Comparison of ENCODE assay signal across 10 mouse cellular contexts in genomic region chr14:29442476-29442875, GRCm38 (mm10).
DNase-seq lines count a peak whose midpoint lies in the region; ATAC-seq lines count a peak whose summit lies in the region.
"Had no signal": no experiment of that assay in that cellular context is flagged by ENCODE, and none has a peak within 500 bp of the region (broad histone marks: within the 10 kb centered on the region; RNA-seq: fewer than 3 reads in every experiment).

No protein-coding gene starts in this region.

- H3K9me3 ChIP-seq in heart, embryonic 13.5 days, result no peaks in the 10 kb centered on the region
- H3K9me3 ChIP-seq in heart, embryonic 12.5 days (replicated peaks), result no peaks in the 10 kb centered on the region
- no peaks in the 10 kb centered on the region for H3K9me3 ChIP-seq in embryonic facial prominence, embryonic 12.5 days
- no peaks in the 10 kb centered on the region for H3K9me3 ChIP-seq in hindbrain, embryonic 13.5 days
- H3K9me3 ChIP-seq in midbrain, embryonic 15.5 days, result no peaks in the 10 kb centered on the region

- H3K27me3 ChIP-seq in heart, embryonic 13.5 days (replicated peaks), result no peaks in the 10 kb centered on the region
- H3K27me3 ChIP-seq in heart, embryonic 12.5 days (replicated peaks), result peaks cover 3% of the 10 kb centered on the region; the same call in 1 of the 2 replicates
- no peaks in the 10 kb centered on the region for H3K27me3 ChIP-seq in embryonic facial prominence, embryonic 12.5 days
- H3K27me3 ChIP-seq in hindbrain, embryonic 13.5 days, result no peaks in the 10 kb centered on the region
- no peaks in the 10 kb centered on the region for H3K27me3 ChIP-seq in midbrain, embryonic 15.5 days (replicated peaks)

- DNase-seq in right cerebral cortex, postnatal 25 days, result no peak
- no peak for DNase-seq in layer of hippocampus, adult 9-10 months (ENCODE audit: low spot score)
- no peak for DNase-seq in adipocyte (ENCODE audit: low spot score)

- H3K4me1 ChIP-seq in heart, embryonic 13.5 days, result peaks cover 25% of the 10 kb centered on the region
- peaks cover 10% of the 10 kb centered on the region for H3K4me1 ChIP-seq in heart, embryonic 12.5 days (replicated peaks)
- peaks cover 18% of the 10 kb centered on the region for H3K4me1 ChIP-seq in embryonic facial prominence, embryonic 12.5 days
- peaks cover 37% of the 10 kb centered on the region for H3K4me1 ChIP-seq in hindbrain, embryonic 13.5 days (replicated peaks)
- H3K4me1 ChIP-seq in midbrain, embryonic 15.5 days, result peaks cover 19% of the 10 kb centered on the region

- no peak overlapping the region for H3K27ac ChIP-seq in heart, embryonic 13.5 days (replicated peaks)
- no peak overlapping the region for H3K27ac ChIP-seq in heart, embryonic 12.5 days (ENCODE audit: poor library complexity, severe bottlenecking)
- peak overlapping the region; percentile 60; the same call in 1 of the 2 replicates for H3K27ac ChIP-seq in embryonic facial prominence, embryonic 12.5 days
- H3K27ac ChIP-seq in hindbrain, embryonic 13.5 days, result peak overlapping the region; percentile 60
- peak overlapping the region; percentile 50; the same call in 1 of the 2 replicates for H3K27ac ChIP-seq in midbrain, embryonic 15.5 days
- H3K27ac ChIP-seq: left cerebral cortex, adult 2 months; macrophage had no signal

- 48% methylated on average over 4 of the region's 4 CpGs for WGBS in heart, embryonic 13.5 days
- WGBS in heart, embryonic 12.5 days, result 40% methylated on average over 4 of the region's 4 CpGs
- WGBS in embryonic facial prominence, embryonic 12.5 days, result 13% methylated on average over 4 of the region's 4 CpGs
- WGBS in hindbrain, embryonic 13.5 days, result 9% methylated on average over 4 of the region's 4 CpGs
- 2% methylated on average over 4 of the region's 4 CpGs for WGBS in midbrain, embryonic 15.5 days

- H3K4me3 ChIP-seq in heart, embryonic 13.5 days, result no peak overlapping the region
- no peak overlapping the region for H3K4me3 ChIP-seq in heart, embryonic 12.5 days
- no peak overlapping the region for H3K4me3 ChIP-seq in embryonic facial prominence, embryonic 12.5 days
- H3K4me3 ChIP-seq in hindbrain, embryonic 13.5 days, result no peak overlapping the region
- H3K4me3 ChIP-seq in midbrain, embryonic 15.5 days, result no peak overlapping the region
- H3K4me3 ChIP-seq: left cerebral cortex, adult 2 months had no signal

- peak overlapping the region; percentile 31 for H3K4me2 ChIP-seq in heart, embryonic 13.5 days
- no peak overlapping the region for H3K4me2 ChIP-seq in heart, embryonic 12.5 days
- H3K4me2 ChIP-seq in embryonic facial prominence, embryonic 12.5 days (replicated peaks), result peak overlapping the region; percentile 22; the same call in 1 of the 2 replicates
- 0 out of 2 replicates have a peak overlapping the region, but pooled peaks have one; percentile 18 for H3K4me2 ChIP-seq in hindbrain, embryonic 13.5 days
- H3K4me2 ChIP-seq in midbrain, embryonic 15.5 days, result peak overlapping the region; percentile 9; the same call in 1 of the 2 replicates

- H3K9ac ChIP-seq in heart, embryonic 13.5 days, result no peak overlapping the region
- no peak overlapping the region for H3K9ac ChIP-seq in heart, embryonic 12.5 days
- no peak overlapping the region for H3K9ac ChIP-seq in embryonic facial prominence, embryonic 12.5 days
- H3K9ac ChIP-seq in hindbrain, embryonic 13.5 days, result no peak overlapping the region
- no peak overlapping the region; the same call in 1 of the 2 replicates for H3K9ac ChIP-seq in midbrain, embryonic 15.5 days

- no peaks in the 10 kb centered on the region for H3K36me3 ChIP-seq in heart, embryonic 13.5 days
- no peaks in the 10 kb centered on the region for H3K36me3 ChIP-seq in heart, embryonic 12.5 days
- no peaks in the 10 kb centered on the region for H3K36me3 ChIP-seq in embryonic facial prominence, embryonic 12.5 days
- no peaks in the 10 kb centered on the region for H3K36me3 ChIP-seq in hindbrain, embryonic 13.5 days
- no peaks in the 10 kb centered on the region for H3K36me3 ChIP-seq in midbrain, embryonic 15.5 days (replicated peaks)

- no peak for ATAC-seq in heart, embryonic 13.5 days (ENCODE audit: extremely low read depth, insufficient number of reproducible peaks, low FRiP score, low TSS enrichment)
- no peak for ATAC-seq in heart, embryonic 12.5 days (ENCODE audit: insufficient number of reproducible peaks, low FRiP score)
- no peak for ATAC-seq in embryonic facial prominence, embryonic 12.5 days (ENCODE audit: insufficient number of reproducible peaks, insufficient read depth, low FRiP score, low TSS enrichment)
- no peak for ATAC-seq in hindbrain, embryonic 13.5 days (ENCODE audit: low FRiP score)
- no peak for ATAC-seq in midbrain, embryonic 15.5 days (replicated peaks)

Comparison
In these comparisons a context has a peak if more than half of its experiments do, and no peak if none do; other contexts are left out.
1. H3K27ac ChIP-seq: peak in embryonic facial prominence, embryonic 12.5 days (single experiment), hindbrain, embryonic 13.5 days (single experiment) and midbrain, embryonic 15.5 days (single experiment); none in heart, embryonic 13.5 days (single experiment) and heart, embryonic 12.5 days (single experiment).